Mouse (Mus musculus): Measurements from ENCODE around the gene Disc1.

The Disc1 gene

DNA sequence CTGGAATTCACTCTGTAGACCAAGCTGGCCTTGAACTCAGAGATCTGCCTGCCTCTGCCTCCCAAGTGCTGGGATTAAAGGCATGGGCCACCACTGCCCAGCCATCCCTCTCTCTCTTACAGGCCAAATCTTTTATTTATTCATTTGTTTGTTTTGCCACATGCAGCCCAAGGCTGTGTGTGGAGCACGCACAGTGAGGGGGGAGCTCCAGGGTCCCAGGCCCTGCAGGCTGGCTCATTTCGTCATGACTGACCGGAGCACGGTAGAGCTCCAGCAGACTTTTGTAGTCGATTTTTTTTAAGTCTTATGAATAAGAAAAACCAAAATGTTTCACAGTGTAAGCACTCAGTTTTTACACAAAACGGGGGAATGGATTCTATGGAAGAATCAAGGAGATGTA is 112.5 kb downstream of the Disc1 start:
- in situ Hi-C loops (cut with MboI; ENCODE audit: unreplicated experiment in 2 of 2) = loop anchor here (5.0 kb wide), 1 partner anchor 99 kb away; no protein-coding TSS in a partner anchor

DNA sequence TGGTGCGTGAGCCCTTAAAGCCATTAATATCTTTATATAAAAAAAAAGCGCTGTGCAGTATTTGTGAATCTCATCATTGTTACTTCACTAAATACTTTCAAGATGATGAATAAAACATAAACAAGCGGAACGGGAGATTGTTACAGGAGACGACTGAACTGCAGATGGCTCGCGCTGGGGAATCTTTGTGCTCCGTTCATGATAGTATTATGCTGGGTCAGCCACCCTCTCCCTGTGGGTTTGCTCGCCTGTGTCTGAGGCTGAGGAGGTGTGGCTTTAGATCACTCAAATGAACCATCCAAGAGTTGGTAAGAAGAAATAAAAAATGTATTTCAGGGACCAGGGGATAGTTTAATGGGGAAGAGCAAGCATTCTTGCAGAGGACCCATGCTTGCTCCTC is 113.0 kb downstream of the Disc1 start:
- in situ Hi-C loops (cut with MboI; ENCODE audit: unreplicated experiment in 2 of 2) = loop anchor here (5.0 kb wide), 1 partner anchor 100 kb away; no protein-coding TSS in a partner anchor

DNA sequence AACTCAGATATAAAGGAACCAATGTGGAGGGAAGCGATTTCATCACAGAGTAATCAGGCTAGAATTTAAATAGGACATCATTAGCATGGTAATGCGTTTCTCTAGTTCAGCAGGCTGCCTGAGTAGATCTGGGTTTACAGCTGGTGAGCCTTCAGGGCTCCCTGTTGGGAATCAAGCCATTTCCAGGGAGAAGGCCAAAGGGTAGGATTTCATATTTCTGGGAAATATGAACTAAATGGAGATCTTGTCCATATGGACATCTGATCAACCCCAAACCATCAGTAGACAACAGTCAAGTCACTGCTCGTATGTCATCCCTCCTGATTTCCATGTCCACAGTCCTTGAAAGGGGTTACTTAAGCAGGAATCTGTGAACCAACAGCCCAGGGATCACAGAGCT is 115.6 kb downstream of the Disc1 start:
- in situ Hi-C loops (cut with MboI; ENCODE audit: unreplicated experiment in 2 of 2) = loop anchor here (5.0 kb wide), 1 partner anchor 102 kb away; no protein-coding TSS in a partner anchor

DNA sequence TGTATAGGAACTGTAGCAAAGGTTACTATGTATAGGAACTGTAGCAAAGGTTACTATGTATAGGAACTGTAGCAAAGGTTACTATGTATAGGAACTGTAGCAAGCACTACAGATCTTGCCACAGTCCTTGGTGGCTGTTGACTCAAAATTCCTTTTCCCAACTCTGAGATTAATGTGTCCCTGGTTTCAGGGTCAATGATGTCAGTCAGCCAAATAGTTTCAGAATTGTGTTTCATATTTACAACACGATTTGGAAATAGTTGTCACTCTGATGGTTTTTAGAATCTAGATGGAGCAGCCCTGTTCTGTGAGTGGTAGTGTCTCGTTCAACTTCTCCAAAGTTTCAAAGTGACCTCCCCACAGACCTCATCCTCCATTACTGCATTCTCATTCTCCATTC is 117.5 kb downstream of the Disc1 start:
- in situ Hi-C loops (cut with MboI; ENCODE audit: unreplicated experiment in 2 of 2) = no loop called here

DNA sequence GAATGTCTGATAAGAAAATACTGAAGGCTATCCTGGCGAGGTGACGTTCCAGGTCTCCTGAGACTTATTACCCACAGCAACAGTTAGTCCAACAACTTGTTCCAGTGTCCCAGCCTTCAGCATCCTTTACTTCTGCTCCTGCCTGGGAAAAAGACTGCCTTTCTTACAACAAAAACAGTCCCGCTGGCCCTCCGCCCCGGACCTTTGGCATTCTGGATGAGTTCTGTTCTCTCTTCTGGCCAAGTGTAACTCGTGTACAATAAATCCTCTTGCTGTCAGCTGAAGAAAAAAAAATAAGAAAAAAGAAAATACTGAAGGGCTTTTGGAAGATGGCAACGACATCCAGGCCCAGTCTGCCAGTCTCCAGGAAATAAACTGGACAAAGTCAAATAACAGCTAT is 120.2 kb downstream of the Disc1 start:
- in situ Hi-C loops (cut with MboI; ENCODE audit: unreplicated experiment in 2 of 2) = no loop called here

DNA sequence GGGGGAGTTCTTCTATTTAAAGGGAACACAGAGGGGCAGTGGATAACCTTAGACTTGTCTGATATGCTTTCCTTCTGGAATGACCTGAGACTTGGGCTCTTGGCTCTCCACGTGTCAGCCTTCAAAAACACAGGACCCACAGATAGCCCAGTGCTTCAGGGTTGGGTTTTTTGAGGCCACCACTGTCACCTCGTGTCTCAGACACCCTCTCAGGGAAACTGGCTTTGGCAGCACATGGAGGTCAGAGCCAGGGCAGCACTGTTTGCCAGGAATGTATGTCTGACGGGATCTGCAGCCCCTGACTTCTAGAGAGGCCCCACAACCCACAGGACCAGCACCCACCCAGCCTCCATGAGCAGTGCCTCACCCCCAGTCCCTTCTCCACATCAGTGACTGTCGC is 120.9 kb downstream of the Disc1 start:
- in situ Hi-C loops (cut with MboI; ENCODE audit: unreplicated experiment in 2 of 2) = loop anchor here in 1 of 2 experiments (25.0 kb wide), 1 partner anchor 1212 kb away; no protein-coding TSS in a partner anchor

DNA sequence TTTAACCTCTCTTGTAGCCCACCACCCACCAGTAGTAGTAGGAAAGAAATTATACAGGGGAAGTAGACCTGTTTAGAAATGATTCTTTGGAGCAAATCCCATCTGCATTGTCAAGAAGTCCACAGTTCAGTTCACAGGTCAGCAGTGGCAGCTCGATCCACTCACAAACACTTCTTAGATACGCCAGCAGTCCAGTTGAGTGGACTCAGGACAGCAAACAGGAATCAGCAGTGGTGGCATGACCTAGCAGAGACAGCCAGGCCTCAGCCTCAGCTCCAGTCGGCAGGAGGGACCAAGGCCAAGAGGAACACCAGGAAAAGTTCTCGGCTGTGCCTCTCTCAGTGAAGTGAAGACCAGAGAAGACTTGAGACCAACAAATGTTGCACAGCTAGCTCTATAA is 121.7 kb downstream of the Disc1 start:
- in situ Hi-C loops (cut with MboI; ENCODE audit: unreplicated experiment in 2 of 2) = loop anchor here in 1 of 2 experiments (25.0 kb wide), 1 partner anchor 1212 kb away; no protein-coding TSS in a partner anchor

DNA sequence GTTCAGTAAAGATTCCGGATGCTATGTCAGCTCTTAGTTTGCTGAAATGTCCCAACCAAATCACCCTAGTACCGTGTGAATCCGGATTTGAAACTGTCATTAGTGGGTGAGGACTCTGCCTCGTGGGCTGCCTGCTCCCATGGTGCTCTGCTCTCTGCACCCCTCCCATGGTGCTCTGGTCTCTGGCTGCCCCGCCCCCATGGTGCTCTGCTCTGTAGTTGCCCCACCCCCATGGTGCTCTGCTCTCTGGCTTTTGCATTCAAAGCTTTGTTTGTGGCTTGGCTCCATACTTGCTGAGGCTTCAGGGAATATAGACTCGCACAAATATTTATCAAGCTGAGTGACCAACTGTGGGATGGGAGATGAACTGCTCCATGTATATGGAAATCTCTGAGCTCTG is 123.1 kb downstream of the Disc1 start:
- in situ Hi-C loops (cut with MboI; ENCODE audit: unreplicated experiment in 2 of 2) = loop anchor here in 1 of 2 experiments (25.0 kb wide), 1 partner anchor 1210 kb away; no protein-coding TSS in a partner anchor

DNA sequence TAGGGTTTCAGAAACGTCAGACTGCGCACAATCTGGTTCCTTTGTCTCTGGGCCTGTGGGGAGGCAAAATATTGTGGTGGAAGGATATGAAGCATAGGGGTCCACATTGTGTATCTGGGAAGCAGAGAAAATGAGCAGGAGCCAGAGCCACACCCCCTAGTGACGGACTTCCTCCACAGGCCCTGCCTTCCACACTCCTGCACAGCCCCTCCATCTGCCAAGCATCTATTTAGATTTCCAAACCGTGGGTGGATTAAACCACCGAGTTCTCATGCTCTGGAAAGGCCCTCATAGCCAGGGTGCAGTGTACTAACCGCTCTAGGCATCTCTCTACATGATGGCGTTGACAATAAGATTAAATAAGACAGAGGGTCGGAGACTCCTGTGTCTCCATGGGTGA is 124.0 kb downstream of the Disc1 start:
- in situ Hi-C loops (cut with MboI; ENCODE audit: unreplicated experiment in 2 of 2) = loop anchor here in 1 of 2 experiments (25.0 kb wide), 1 partner anchor 1209 kb away; no protein-coding TSS in a partner anchor

DNA sequence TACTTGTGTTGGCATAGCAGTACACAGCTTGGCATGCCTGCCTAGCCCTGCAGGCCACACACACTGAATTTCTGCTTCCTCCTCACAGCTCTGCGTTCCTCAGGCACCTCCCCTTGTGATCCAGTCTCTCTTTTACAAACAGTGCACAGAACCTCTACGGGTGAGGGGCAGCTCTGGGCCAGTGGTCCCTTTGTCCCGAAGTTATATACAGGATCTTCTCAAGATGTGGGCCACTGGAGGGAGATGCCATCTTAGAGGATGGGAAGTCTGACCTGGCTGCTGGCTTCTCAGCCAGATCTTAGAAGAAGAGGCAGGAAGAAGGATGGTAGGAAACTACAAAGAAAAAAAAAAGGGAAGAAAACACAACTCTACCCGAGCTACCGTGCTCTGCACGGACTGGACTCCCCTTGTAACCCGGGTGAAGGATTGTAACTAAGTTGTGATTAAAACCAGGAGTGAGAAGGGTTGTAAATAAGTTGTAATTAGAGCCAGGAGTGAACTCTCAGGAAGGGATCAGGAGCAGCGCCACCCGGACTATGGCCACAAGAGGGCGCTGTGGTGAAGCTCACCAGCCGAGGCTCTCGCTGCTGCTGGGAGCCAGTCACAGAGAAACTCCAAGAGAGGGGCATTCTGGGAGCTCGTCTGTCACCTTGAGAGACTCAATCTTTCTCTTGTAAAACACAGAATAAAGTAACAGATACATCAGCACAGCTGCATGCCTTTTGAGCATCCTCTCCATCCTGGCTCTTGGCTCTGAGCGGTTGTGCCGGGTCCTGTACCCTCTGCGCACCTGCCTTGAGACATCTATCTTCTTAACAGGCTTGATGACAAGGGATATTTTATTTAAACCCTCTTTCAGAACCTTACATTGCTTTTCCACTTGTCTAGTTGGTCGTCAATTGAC is 129.8 kb downstream of the Disc1 start:
- in situ Hi-C loops (cut with MboI; ENCODE audit: unreplicated experiment in 2 of 2) = loop anchor here (5.0 to 25.0 kb wide), 5 partner anchors 384 to 1204 kb away; partner anchors contain the start of gene Sipa1l2 (in 1 of the 2)

DNA sequence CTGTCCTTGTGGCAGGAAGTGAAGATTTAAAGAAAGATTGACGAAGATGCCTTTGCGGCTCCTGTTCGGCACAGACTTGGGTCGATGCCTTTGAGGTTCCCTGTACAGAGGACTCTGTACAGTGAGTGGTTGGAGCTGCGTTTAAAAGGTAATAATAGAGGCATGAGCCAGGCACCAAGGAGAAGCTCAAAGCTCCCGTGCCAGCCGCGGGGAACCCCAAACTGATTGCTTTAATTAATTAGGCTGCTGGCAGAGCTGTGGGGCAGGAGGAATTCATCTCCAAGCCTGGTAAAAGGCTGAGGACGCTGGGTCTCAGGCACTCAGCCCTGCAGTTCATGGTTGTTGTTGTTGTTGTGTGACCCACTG is 130.4 kb downstream of the Disc1 start:
- in situ Hi-C loops (cut with MboI; ENCODE audit: unreplicated experiment in 2 of 2) = loop anchor here (5.0 to 25.0 kb wide), 5 partner anchors 383 to 1203 kb away; partner anchors contain the start of gene Sipa1l2 (in 1 of the 2)

DNA sequence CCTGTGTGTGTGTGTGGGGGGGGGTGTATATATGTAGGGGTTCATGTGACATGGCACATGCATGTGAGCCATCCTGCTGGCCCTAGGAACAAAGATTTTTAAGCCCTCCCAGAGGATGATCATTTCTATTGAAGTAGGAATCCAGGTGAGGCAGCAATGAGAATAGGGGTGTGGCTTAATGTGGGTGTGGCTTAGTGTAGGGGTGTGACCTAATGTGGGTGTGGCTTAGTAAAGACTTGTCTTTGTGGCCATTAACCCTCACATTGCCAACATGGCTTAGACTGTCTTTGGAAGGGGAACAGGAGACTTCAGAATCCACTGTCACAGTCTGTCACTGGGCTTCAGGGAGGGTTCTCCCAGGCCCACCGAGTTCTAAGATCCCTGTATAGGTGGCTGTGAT is 130.9 kb downstream of the Disc1 start:
- in situ Hi-C loops (cut with MboI; ENCODE audit: unreplicated experiment in 2 of 2) = loop anchor here (5.0 to 25.0 kb wide), 5 partner anchors 382 to 1202 kb away; partner anchors contain the start of gene Sipa1l2 (in 1 of the 2)

DNA sequence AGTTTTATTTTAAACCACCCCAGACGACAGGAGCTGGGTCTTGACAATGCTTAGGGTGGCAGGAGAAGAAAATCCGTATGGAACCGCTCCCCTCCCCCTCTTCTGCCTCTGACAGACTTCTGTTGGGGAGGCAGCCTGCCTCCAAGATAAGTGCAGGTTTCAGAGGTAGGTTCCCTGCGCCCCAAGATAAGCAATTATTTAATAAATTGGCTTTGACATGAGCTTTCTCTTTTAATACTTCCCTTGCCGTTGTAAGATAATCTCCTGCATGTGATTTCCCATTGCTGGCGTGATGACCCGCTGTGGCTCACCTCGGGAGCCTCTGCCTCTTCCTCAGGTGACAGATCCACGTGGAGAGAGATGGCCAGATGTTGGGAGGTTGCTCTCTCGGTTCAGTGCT is 133.0 kb downstream of the Disc1 start:
- in situ Hi-C loops (cut with MboI; ENCODE audit: unreplicated experiment in 2 of 2) = loop anchor here (10.0 to 25.0 kb wide), 3 partner anchors 388 to 1200 kb away; no protein-coding TSS in a partner anchor

DNA sequence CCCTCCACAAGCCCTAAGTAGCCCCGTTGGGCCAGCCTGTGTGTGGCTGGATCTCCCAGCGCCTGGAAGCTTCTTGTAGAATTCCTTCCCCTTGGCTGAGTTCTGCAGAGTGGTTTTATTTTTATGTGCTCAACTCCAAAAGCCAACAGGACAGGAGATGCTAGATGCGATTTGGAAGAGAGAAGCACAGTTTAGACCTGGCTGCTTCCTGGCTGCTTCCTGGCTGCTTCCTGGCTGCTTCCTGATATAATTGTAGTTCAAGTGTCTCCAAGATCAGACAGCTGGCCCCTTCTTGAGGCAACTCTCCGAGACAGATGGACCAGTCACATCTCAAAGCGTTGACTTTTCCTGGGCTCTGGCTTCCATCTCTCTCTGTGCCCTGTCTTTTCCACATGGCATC is 139.7 kb downstream of the Disc1 start:
- in situ Hi-C loops (cut with MboI; ENCODE audit: unreplicated experiment in 2 of 2) = loop anchor here in 1 of 2 experiments (25.0 kb wide), 1 partner anchor 1194 kb away; no protein-coding TSS in a partner anchor

DNA sequence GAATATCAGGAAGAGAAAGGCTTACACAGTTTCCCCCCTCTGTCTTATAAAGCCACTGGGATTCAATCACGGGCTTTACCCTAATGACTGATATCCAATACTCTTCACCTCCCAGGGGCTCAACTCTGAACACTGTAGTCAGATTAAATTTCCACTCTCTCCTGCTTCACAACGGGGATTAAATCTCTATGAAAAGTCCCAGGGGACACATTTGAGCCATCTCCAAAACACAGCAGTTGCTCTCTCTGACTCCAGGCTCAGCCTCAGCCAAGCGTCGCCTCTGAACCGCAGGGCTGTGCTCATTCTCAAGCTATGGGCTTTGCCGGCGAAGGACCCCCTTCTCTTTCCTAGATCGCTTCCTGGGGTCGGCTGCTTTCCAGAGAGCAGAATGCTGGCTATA is 141.1 kb downstream of the Disc1 start:
- in situ Hi-C loops (cut with MboI; ENCODE audit: unreplicated experiment in 2 of 2) = loop anchor here in 1 of 2 experiments (25.0 kb wide), 1 partner anchor 1192 kb away; no protein-coding TSS in a partner anchor

DNA sequence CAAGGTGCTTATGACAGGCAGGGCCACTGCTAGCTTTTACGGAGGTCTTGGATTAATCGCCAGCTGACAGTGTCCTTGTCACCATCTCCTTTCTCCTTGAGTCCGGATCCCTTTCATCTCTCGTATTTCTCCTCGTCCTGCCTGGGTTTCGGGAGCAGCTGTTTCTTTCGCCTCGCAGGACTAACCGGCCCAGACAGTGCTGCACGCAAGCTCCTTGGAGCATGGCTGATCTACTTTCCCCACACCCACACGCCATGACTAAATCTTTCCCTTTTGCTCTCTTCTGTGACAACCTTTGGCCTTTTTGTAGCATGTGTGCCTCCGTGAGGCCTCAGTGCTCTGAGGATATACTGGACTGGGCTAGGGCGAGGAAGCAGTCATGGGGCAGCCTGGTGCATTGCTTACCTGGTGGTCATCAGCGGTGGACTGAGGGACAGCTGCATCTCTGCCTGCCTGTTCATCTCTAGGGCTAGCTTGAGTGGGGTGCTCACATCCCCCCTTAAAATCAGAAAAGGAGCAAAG is 142.6 kb downstream of the Disc1 start:
- in situ Hi-C loops (cut with MboI; ENCODE audit: unreplicated experiment in 2 of 2) = loop anchor here in 1 of 2 experiments (25.0 kb wide), 1 partner anchor 1191 kb away; no protein-coding TSS in a partner anchor

DNA sequence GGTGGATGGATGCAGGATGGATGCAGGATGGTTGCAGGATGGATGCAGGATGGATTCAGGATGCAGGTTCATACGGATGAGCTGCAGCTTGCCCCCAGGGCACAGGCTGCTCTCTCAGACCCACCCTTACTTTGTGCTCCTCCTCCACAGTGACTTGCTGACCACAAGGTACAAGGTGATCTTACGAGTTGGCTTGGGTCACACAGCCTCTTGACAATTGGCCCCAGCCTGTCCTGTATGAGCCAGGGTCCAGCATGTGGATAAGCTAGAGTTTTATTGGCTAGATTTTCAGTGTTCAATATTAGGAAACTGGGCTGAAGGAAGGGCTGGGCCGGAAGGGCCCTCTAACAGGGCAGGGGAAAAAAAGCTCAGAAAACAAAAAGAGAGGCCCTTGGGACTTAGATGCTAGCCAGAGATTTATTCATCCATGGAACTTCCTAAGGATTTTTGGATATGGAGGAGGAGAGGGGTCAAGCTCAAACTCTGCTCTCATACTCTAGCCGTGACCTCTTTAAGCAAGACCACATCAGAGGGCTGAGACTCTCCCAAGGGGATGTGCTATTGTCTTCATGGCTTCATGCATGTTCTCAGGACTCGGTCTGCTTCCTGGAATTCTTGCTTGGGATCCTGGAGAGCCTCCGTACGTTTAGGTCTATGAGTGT is 143.5 kb downstream of the Disc1 start:
- in situ Hi-C loops (cut with MboI; ENCODE audit: unreplicated experiment in 2 of 2) = loop anchor here in 1 of 2 experiments (25.0 kb wide), 1 partner anchor 1190 kb away; no protein-coding TSS in a partner anchor

DNA sequence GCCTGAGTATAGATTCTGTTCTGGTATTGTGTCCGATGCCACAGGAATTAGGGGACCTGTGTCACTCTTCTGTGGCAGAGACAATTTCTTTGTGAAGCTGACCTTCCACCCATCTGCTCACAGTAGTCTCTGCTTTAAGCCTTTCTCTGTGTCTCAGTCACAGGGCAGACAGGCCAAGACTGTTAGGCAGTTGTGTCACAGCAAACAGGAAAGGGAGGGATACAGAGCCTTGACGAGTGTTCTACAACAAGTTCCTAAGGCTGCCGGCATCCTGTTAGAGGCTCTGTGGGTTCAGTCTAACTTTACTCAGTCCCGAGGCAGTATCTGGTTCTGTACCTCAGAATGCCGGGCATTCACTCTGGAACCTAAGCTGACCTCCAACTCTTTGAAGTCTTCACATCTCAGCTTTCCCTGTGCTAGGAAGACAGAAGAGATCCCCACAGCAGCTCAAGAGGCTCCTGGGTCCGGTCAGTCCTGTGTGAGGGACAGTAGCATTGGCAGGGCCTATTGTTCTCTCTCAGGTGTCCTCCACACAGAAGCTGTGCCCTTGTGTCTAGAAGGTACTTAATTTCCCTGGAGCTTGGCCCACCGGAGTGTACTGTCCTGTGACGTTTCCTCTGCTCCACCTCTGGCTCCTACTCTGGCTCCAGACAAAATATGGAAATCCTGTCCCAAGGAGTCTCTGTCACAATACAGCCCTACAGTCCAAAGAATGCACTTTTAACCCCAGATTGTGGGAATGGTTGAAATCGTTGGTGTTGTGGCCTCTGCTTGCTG is 144.6 kb downstream of the Disc1 start:
- in situ Hi-C loops (cut with MboI; ENCODE audit: unreplicated experiment in 2 of 2) = loop anchor here in 1 of 2 experiments (25.0 kb wide), 1 partner anchor 1189 kb away; no protein-coding TSS in a partner anchor

DNA sequence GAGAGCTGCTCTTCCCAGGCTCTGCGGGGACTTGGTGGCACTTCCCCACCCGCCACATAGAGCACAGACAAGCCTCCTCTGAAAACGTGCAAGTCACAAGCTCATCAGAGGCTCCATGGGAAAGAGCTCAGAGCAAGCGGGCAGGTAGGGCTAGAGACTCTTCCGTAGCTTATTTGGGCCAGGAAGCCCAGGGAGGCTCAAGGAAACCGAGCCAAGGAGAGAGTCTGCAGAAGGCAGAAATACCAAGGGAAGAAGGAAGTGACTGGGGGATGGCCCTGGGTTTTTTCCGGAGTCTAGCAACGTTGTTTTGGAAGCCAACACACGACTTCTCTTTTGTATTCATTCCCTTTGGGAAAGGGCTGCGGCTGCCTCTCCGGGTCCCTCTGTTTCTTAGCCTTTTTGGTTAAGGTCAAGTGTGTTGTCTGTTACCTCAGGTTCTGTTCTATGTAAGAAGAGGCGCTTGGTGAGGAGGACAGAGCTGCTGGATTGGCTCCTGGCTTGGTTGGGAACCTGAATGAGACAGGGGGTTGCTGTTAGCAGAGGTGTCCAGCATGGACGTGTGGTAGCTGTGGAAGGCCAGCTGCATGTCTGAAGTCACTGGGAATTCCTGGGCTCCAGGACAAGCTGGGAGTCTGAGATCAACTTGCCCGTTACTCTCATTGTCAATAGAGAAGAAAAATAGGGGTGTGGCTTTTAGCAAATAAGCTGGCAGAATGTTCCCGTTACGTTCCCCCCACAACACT is 145.4 kb downstream of the Disc1 start:
- in situ Hi-C loops (cut with MboI; ENCODE audit: unreplicated experiment in 2 of 2) = loop anchor here in 1 of 2 experiments (25.0 kb wide), 1 partner anchor 1188 kb away; no protein-coding TSS in a partner anchor

Data from v-Abl transformed pro-B cells (cell line).